Mouse (Mus musculus): Measurements from ENCODE around the gene Cacnb2. TPM values are rescaled to one million over a fixed set of nuclear protein-coding genes. Genes with fewer than 3 reads are reported as not detected.
"Not testable (repeated sequence)": the region's sequence is repeated elsewhere in the genome, so short reads cannot be mapped to it uniquely, and the experiment has no call there.

The Cacnb2 gene
- polyA plus RNA-seq, 1 experiment from 2014 or later: 1.7 TPM

DNA sequence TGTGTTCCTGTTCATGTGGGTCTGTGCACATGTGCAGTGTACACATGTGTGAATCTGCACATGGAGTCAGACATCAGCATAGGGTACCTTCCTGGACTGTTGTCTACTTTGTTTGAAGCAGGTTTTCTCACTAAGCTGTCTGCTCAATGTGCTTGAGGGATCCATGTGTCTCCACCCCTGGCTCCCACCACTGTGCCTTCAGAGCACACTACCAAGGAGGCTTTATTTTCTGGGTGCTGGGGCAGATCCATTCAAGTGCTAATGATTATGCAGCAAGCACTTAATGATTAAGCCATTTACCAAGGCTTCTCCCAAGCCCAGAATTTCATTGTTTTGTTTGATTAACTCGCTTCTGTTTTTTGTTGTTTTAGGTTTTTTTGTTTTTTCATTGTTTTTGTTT, 62.3 kb downstream of the Cacnb2 start:
- Histone ChIP-seq H3K9ac (no peak overlapping the region), H3K27me3 (no peaks in the 10 kb centered on the region), H3K27ac (no peak overlapping the region), H3K4me3 (replicated peaks) (no peak overlapping the region), H3K4me2 (no peak overlapping the region), H3K4me1 (0 out of 2 replicates have a peak, but pooled peaks cover 2% of the 10 kb centered on the region), H3K36me3 (no peaks in the 10 kb centered on the region), H3K9me3 (replicated peaks) (no peaks in the 10 kb centered on the region)
- peak; percentile 54; the same call in 1 of the 2 replicates for ATAC-seq (replicated peaks; ENCODE audit: low FRiP score)
- 41% methylated on average over 1 of the region's 1 CpGs for WGBS

DNA sequence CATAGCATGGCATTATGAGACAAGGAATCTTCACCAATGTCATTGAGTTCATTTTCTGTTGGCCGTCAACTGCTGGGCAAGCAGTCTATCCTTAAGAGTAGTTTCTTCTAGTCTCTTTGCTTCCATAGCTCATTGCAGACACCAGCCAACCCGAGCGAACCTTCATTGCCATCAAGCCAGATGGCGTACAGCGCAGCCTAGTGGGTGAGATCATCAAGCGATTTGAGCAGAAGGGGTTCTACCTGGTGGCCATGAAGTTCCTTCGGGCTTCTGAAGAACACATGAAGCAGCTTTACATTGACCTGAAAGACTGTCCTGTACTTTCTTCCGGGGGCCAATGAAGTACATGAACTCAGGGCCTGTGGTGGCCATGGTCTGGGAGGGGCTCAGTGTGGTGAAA, 69.2 kb downstream of the Cacnb2 start:
- no peaks in the 10 kb centered on the region for H3K4me1 ChIP-seq
- H3K27ac ChIP-seq: no peak overlapping the region
- no peak overlapping the region for H3K9ac ChIP-seq
- no peaks in the 10 kb centered on the region for H3K9me3 ChIP-seq (replicated peaks)
- no peak for ATAC-seq (replicated peaks; ENCODE audit: low FRiP score)
- 94% methylated on average over 8 of the region's 8 CpGs for WGBS
- H3K4me2 ChIP-seq: no peak overlapping the region
- no peaks in the 10 kb centered on the region for H3K27me3 ChIP-seq
- H3K4me3 ChIP-seq (replicated peaks): no peak overlapping the region
- H3K36me3 ChIP-seq: no peaks in the 10 kb centered on the region

DNA sequence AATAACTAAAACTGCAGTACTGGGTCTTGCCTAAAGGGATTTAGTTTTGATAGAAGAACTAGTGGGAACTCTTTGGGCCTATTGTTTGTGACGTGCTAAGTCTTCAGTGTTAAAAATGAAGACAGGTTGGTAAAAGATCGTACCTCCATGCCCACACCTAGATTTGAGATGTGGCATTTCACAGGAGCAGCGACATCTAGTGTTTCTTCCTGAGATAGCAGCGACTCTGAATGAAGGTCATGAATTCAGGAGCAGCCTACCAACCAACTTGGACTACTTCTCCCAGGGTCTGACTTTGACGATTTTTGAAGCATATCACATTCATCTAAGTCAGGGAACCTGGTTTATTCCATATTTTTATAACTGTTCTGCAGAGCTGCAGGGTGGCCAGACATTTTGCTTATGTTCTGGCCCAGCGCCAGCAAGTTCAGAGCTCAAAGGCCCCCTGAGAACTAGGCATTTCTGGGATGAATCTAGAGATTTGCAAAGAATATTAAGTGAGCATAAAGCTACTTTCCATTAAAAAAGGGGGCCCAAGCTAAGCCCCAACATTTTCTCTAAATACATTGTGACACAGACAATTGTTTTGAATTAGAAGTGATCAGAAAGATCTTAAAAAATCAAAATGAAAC, 74.1 kb downstream of the Cacnb2 start:
- H3K4me3 ChIP-seq (replicated peaks): no peak overlapping the region
- H3K36me3 ChIP-seq: no peaks in the 10 kb centered on the region
- H3K27ac ChIP-seq: no peak overlapping the region
- no peak overlapping the region for H3K4me2 ChIP-seq
- 29% methylated on average over 6 of the region's 6 CpGs for WGBS
- ATAC-seq (replicated peaks; ENCODE audit: low FRiP score): 0 out of 2 replicates have a peak, but pooled peaks have one; percentile 33
- H3K27me3 ChIP-seq: no peaks in the 10 kb centered on the region
- H3K9ac ChIP-seq: no peak overlapping the region
- H3K9me3 ChIP-seq (replicated peaks): no peaks in the 10 kb centered on the region
- no peaks in the 10 kb centered on the region for H3K4me1 ChIP-seq

DNA sequence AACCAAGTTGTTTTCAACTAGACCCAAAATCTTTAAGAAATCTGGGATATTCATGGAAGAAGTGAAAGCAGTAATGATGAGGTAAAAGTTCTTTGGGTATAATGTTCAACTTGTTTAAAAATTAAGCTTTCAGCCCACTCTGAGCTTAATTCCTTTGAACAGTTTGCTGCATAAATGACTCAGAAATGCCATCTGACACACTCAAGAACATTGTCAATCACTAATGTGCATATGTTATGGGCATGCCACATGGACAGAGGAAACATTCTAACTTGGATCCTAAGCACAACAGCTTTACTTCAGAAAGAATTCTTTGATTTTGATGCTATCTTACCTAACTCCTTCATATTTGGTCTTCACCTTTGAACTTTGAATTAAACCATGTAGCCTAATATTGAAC, 81.3 kb downstream of the Cacnb2 start:
- no peak overlapping the region for H3K9ac ChIP-seq
- H3K27ac ChIP-seq: no peak overlapping the region
- H3K27me3 ChIP-seq: no peaks in the 10 kb centered on the region
- H3K4me2 ChIP-seq: no peak overlapping the region
- H3K4me1 ChIP-seq: no peaks in the 10 kb centered on the region
- no peaks in the 10 kb centered on the region for H3K9me3 ChIP-seq (replicated peaks)
- ATAC-seq (replicated peaks; ENCODE audit: low FRiP score): no peak
- no peaks in the 10 kb centered on the region for H3K36me3 ChIP-seq
- no peak overlapping the region for H3K4me3 ChIP-seq (replicated peaks)

DNA sequence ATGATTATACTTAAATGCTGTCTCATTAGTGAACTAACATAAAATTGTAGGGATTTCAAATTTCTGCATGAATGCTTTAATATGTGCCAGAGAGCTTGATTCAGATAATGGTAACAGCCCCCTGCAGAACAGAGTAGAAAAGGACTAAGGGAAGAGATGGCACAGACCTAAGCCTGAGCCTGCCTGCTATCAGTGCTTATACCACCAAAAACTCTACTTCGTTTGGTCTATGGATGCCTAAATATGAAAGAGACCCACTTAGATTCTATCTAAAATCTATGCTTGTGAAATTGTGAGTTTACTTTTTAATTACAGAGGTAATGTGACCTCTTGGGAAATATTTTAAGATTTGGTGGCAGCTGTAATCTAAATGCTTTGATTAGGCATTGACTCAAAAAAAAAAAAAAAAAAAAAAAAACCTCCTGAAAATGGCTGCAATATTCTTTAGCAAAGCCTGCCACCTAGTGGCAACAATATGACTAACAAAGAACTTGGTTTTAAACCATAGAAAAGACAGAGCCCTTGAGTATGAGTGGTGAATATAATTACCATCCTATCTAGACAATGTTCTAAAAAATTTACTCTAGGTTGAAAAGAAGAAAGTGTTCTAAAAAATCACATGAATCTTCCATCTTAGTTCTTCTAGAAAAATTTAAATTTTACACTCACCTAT, 100.2 kb downstream of the Cacnb2 start:
- Histone ChIP-seq H3K9me3 (replicated peaks) (no peaks in the 10 kb centered on the region), H3K4me1 (no peaks in the 10 kb centered on the region), H3K9ac (no peak overlapping the region), H3K36me3 (no peaks in the 10 kb centered on the region), H3K27ac (no peak overlapping the region), H3K4me3 (replicated peaks) (no peak overlapping the region), H3K4me2 (no peak overlapping the region), H3K27me3 (no peaks in the 10 kb centered on the region)
- 91% methylated on average over 1 of the region's 1 CpGs for WGBS
- no peak for ATAC-seq (replicated peaks; ENCODE audit: low FRiP score)

DNA sequence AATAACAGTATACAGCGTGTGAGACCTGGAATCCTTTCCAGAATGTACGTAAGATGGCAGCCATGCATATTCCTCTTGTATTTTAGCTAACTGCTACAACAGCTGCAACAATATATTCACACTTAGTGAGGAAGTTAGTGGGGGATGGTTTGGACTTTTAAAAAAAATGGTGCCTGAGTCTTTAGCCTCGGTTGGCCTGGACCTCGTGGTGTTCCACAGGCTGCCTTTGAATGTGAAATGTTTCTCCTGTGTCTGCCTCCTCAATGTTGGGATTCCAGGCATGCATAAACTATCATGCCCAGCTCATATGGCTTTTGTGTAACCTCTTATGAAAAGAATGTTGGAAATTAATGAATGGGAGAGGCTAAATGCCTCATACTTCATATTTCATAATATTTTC, 100.8 kb downstream of the Cacnb2 start:
- WGBS: 85% methylated on average over 4 of the region's 4 CpGs
- Histone ChIP-seq H3K4me3 (replicated peaks) (no peak overlapping the region), H3K4me1 (no peaks in the 10 kb centered on the region), H3K36me3 (no peaks in the 10 kb centered on the region), H3K27me3 (no peaks in the 10 kb centered on the region), H3K9ac (no peak overlapping the region), H3K27ac (no peak overlapping the region), H3K9me3 (replicated peaks) (no peaks in the 10 kb centered on the region), H3K4me2 (no peak overlapping the region)
- no peak for ATAC-seq (replicated peaks; ENCODE audit: low FRiP score)

DNA sequence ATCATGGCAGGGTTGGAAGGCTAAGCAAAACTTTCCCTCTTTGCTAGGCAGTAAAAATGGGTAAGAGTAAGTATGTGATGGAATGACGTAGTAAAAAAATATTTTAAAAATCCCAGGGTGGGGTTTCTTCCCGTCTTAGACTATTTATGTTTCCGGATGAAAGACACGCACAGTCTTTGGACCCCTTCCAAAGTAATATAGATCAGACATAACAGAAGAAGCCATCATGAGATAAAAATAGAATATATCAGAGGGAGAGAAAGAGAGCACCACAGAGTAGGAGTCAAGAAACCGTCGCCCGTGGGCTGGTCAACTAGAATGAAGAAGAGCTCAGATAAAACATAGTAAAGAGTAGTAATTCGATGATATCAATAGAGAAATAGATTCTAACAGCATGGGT, 107.4 kb downstream of the Cacnb2 start:
- no peaks in the 10 kb centered on the region for H3K4me1 ChIP-seq
- 77% methylated on average over 8 of the region's 8 CpGs for WGBS
- H3K36me3 ChIP-seq: no peaks in the 10 kb centered on the region
- no peak overlapping the region for H3K27ac ChIP-seq
- no peaks in the 10 kb centered on the region for H3K27me3 ChIP-seq
- no peaks in the 10 kb centered on the region for H3K9me3 ChIP-seq (replicated peaks)
- H3K4me2 ChIP-seq: no peak overlapping the region
- no peak overlapping the region for H3K9ac ChIP-seq
- H3K4me3 ChIP-seq (replicated peaks): no peak overlapping the region
- ATAC-seq (replicated peaks; ENCODE audit: low FRiP score): no peak

DNA sequence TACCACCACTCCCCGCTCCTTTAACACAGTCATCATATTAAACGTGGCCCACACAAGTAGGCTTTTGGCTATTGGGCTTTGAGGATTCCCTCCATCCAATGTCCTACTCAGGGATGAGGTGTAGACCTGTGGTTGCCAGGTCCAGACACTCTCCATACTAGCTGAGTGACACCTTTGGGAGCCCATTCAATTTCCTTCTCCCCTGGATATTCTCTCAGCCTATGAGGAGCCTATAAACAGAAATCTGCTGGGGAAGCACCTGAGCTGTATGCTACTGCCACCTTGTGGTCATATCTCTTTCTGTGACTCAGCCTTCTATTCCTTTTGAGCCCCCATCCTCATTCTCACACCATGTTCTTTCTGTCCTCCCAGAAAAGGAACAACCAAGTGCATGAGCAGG, 108.9 kb downstream of the Cacnb2 start:
- Histone ChIP-seq H3K4me1 (no peaks in the 10 kb centered on the region), H3K4me2 (no peak overlapping the region), H3K27ac (no peak overlapping the region), H3K36me3 (no peaks in the 10 kb centered on the region), H3K27me3 (no peaks in the 10 kb centered on the region), H3K9me3 (replicated peaks) (no peaks in the 10 kb centered on the region), H3K9ac (no peak overlapping the region), H3K4me3 (replicated peaks) (no peak overlapping the region)
- WGBS: 80% methylated on average over 2 of the region's 2 CpGs
- ATAC-seq (replicated peaks; ENCODE audit: low FRiP score): no peak

DNA sequence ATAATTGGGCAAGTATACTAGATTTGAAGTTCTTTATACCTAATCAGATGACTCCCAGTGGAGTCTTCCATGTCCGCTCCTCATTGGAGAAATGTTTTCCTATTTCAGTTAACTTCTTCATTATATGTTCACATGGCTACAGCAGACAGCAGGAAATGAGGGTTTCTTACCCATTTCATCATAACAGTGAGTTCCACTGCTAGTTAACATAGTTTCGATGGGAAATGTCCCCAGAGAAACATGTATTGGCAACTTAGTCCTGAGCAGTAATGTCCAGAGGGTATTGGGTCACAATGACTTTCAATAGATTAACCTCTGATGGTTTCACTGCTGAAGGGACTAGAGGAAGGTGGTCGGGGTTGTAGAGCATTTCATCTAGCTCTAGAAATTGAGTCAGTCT, 110.2 kb downstream of the Cacnb2 start:
- Histone ChIP-seq H3K4me1 (no peaks in the 10 kb centered on the region), H3K27me3 (no peaks in the 10 kb centered on the region), H3K9ac (no peak overlapping the region), H3K36me3 (no peaks in the 10 kb centered on the region), H3K27ac (no peak overlapping the region), H3K9me3 (replicated peaks) (no peaks in the 10 kb centered on the region), H3K4me2 (no peak overlapping the region), H3K4me3 (replicated peaks) (no peak overlapping the region)
- WGBS: 94% methylated on average over 3 of the region's 3 CpGs
- ATAC-seq (replicated peaks; ENCODE audit: low FRiP score): no peak

DNA sequence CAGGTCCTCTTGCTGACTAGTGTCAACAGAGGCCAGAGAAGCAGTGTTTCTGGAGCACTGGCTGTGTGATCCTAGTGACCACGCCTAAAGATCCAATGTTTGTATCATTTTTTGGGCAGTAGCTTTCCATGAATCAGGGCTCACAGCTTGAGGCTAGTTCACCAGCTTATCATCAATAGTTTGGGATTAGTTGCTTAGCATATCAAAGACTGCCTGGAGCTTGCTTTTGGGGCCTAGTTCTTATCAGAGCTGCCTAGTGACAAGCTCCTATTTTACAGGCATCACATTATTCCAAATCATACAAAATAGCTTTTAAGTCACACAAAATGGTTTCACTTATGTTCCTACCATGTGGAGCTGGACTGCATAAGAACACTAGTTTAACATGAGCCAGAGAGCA, 113.8 kb downstream of the Cacnb2 start:
- Histone ChIP-seq H3K36me3 (no peaks in the 10 kb centered on the region), H3K27ac (no peak overlapping the region), H3K9ac (no peak overlapping the region), H3K9me3 (replicated peaks) (no peaks in the 10 kb centered on the region), H3K27me3 (no peaks in the 10 kb centered on the region), H3K4me2 (no peak overlapping the region), H3K4me1 (no peaks in the 10 kb centered on the region), H3K4me3 (replicated peaks) (no peak overlapping the region)
- ATAC-seq (replicated peaks; ENCODE audit: low FRiP score): no peak
- 65% methylated on average over 1 of the region's 1 CpGs for WGBS

DNA sequence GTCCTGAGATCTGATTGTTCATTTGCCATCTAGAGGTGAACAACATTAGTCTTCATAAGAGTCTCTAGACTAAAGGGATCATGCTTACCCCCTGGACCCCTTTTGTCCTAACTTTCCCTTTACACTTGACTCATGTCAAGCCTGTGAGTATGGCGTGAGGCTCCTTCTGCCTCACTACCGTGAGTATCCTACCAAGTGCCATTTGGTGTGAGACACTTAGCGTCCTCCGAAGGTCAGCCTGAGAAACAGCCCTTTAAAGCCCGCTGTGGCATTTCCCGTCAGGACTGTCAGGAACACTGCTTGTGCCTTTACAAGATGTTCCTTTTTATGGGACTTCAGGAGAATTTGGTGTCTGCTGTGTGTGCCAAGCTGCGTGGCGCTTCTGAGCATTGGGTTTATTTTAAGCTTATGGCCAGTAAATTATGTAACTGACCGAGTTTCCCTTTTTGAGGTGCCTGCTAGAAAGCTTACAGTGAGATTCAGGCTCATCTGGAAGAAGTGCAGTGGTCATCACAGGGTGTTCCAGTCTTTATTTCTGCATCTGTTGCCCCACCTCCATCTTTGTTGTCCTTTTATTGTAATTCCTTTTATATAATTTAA, 116.3 kb downstream of the Cacnb2 start:
- Histone ChIP-seq H3K9ac (no peak overlapping the region), H3K27ac (no peak overlapping the region), H3K4me3 (replicated peaks) (no peak overlapping the region), H3K9me3 (replicated peaks) (no peaks in the 10 kb centered on the region), H3K4me1 (no peaks in the 10 kb centered on the region), H3K36me3 (no peaks in the 10 kb centered on the region), H3K27me3 (no peaks in the 10 kb centered on the region), H3K4me2 (no peak overlapping the region)
- no peak for ATAC-seq (replicated peaks; ENCODE audit: low FRiP score)
- WGBS: 89% methylated on average over 9 of the region's 9 CpGs

DNA sequence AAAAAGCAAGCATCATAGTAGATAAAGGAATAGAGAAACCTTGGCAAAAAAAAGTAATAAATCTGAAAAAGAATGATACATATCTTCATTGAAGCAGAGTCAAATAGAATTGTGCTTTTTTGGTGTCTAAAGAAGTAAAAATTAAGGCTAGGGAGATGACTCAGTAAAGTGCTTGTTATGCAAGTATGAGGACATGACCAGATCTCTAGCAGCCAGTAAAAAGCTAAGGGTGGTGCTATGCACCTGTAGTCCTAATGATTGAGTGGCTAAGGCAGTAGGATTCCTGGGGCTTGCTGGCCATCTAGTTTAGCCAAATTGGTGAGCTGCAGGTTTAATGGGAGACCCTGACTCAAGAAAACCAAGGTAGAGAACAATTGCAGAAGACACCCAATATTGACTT, 122.5 kb downstream of the Cacnb2 start:
- Histone ChIP-seq H3K27ac (no peak overlapping the region), H3K4me1 (no peaks in the 10 kb centered on the region), H3K9ac (no peak overlapping the region), H3K4me3 (replicated peaks) (no peak overlapping the region), H3K27me3 (no peaks in the 10 kb centered on the region), H3K4me2 (no peak overlapping the region), H3K9me3 (replicated peaks) (no peaks in the 10 kb centered on the region), H3K36me3 (no peaks in the 10 kb centered on the region)
- ATAC-seq (replicated peaks; ENCODE audit: low FRiP score): no peak

DNA sequence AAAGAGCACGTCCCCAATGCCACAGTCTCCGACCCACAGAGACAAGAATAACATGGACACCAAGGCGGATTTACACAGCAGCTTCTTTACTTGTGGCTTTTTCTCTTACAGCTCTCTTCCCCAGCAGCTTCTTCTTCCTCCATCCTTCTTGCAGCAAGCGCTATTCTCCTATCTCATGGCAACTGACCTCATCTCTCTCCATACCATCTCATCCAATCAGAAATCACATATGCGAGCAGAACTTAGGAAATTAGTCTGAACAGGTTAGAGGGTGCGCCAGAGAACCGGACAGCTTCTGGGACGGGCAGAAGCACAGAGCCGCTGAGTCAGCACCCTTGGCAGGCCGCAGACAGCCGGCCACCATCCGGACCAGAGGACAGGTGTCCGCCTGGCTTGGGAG, 123.7 kb downstream of the Cacnb2 start:
- not testable (repeated sequence) for H3K9me3 ChIP-seq (replicated peaks); H3K27ac ChIP-seq; H3K9ac ChIP-seq; ATAC-seq (replicated peaks; ENCODE audit: low FRiP score); H3K4me3 ChIP-seq (replicated peaks); H3K4me1 ChIP-seq; H3K36me3 ChIP-seq; H3K4me2 ChIP-seq; H3K27me3 ChIP-seq
- WGBS: 95% methylated on average over 13 of the region's 13 CpGs

All from kidney, embryonic 15.5 days (tissue).